Mouse (Mus musculus) hindbrain, embryonic 13.5 days (tissue): ENCODE data around the gene Nfe2l3. TPM values are rescaled to one million over a fixed set of nuclear protein-coding genes. Genes with fewer than 3 reads are reported as not detected.
A peak's percentile ranks its signal among the peaks of the same experiment; 100 is the strongest.

Experiments used
- ATAC-seq: fragments of 200-750 bp; cut with Nextera tagmentation; 2 replicates; pipeline ENCODE4 v1.8.0; 2017; ENCODE audit warnings: moderate TSS enrichment; ENCODE audit not compliant: low FRiP score
- H3K27ac ChIP-seq: fragments of 300-500 bp; sonication (generic); 2 replicates; pipeline ENCODE4 v1.5.1; 2015; ENCODE audit warnings: inconsistent platforms, mild to moderate bottlenecking, moderate library complexity
- H3K27me3 ChIP-seq: fragments of 300-500 bp; sonication (generic); 2 replicates; pipeline ENCODE4 v1.6.1; 2015; ENCODE audit warnings: mild to moderate bottlenecking, inconsistent platforms
- H3K36me3 ChIP-seq: fragments of 300-500 bp; sonication (generic); 2 replicates; pipeline ENCODE4 v1.6.1; 2015; ENCODE audit warnings: mild to moderate bottlenecking, inconsistent platforms
- H3K4me1 ChIP-seq: fragments of 300-500 bp; sonication (generic); replicated peaks from 2 replicates; pipeline ENCODE4 v1.6.1; 2015; ENCODE audit warnings: inconsistent platforms
- H3K4me2 ChIP-seq: fragments of 300-500 bp; sonication (generic); 2 replicates; pipeline ENCODE4 v1.6.1; 2015; ENCODE audit warnings: inconsistent platforms, mild to moderate bottlenecking, moderate library complexity
- H3K4me3 ChIP-seq: fragments of 300-500 bp; sonication (generic); 2 replicates; pipeline ENCODE4 v1.5.1; 2015; ENCODE audit warnings: mild to moderate bottlenecking, inconsistent platforms
- H3K9ac ChIP-seq: fragments of 300-500 bp; sonication (generic); 2 replicates; pipeline ENCODE4 v1.6.1; 2015; ENCODE audit warnings: mild to moderate bottlenecking, inconsistent platforms
- H3K9me3 ChIP-seq: fragments of 300-500 bp; sonication (generic); 2 replicates; pipeline ENCODE4 v1.6.1; 2016; ENCODE audit warnings: inconsistent platforms
- WGBS: fragments of 180-500 bp; shearing (Covaris S2); methylation state at CpG from one replicate; pipeline ENCODE4 v1.1.7; 2015; 5-methylcytosine and 5-hydroxymethylcytosine counted together
- polyA plus RNA-seq: library from polyadenylated mRNA; unstranded; fragments of >200 nt; fragmentation: Nextera tagmentation; extraction: Ambion mirVana; gene quantifications from 2 replicates; pipeline ENCODE4 v1.2.1, GENCODE M21; 2015

Nfe2l3 gene
- polyA plus RNA-seq, 1 experiment from 2014 or later = 4.0 TPM

DNA sequence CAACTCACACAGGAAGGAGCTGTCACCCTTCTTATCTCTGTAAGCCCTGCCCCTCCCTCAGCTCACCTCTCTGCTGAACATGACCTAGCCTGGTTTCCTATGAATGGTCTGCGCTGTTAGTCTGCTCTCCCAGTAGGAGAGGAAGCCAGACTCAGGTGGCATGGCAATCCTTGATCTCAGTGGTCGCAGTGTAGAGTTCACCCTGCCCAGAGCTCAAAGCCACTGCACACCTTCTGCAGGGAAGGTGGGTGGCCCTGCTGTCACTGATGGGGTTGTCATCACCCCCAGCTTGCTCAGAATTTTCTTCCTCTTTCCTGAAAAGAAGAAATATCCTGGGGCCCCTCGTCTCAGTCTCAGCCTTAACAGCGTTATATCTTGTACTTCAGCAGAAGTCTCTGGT is 28.0 kb upstream of the Nfe2l3 start:
- Histone ChIP-seq H3K4me3 (no peak overlapping the region), H3K9ac (no peak overlapping the region), H3K36me3 (no peaks in the 10 kb centered on the region), H3K27ac (no peak overlapping the region), H3K9me3 (no peaks in the 10 kb centered on the region), H3K4me1 (peaks cover under 1% of the 10 kb centered on the region; the same call in 1 of the 2 replicates), H3K4me2 (no peak overlapping the region), H3K27me3 (no peaks in the 10 kb centered on the region)
- 87% methylated on average over 4 of the region's 4 CpGs for WGBS
- no peak for ATAC-seq

DNA sequence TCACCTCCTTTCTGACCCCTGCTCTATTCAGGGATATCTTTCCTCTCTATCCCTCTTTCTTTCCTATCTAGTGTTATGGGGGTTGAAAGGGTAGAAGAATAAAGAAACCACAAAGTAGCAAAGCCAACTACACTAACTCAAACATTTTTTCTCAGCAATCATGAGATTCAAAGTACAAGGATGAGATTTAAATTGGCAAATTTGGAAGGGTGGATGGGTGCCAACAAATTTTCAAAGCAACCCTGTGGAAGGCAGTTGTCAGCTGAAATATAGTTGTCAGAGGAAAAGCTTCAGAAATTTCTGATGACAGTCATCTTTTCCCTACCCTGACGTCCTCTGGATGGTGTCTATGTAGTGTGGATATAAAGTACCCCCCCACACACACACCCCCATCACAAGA is 16.0 kb upstream of the Nfe2l3 start:
- Histone ChIP-seq H3K9me3 (no peaks in the 10 kb centered on the region), H3K27me3 (no peaks in the 10 kb centered on the region), H3K36me3 (no peaks in the 10 kb centered on the region), H3K27ac (no peak overlapping the region), H3K9ac (no peak overlapping the region), H3K4me3 (no peak overlapping the region), H3K4me2 (no peak overlapping the region), H3K4me1 (no peaks in the 10 kb centered on the region)
- ATAC-seq = no peak
- 67% methylated on average over 1 of the region's 1 CpGs for WGBS

DNA sequence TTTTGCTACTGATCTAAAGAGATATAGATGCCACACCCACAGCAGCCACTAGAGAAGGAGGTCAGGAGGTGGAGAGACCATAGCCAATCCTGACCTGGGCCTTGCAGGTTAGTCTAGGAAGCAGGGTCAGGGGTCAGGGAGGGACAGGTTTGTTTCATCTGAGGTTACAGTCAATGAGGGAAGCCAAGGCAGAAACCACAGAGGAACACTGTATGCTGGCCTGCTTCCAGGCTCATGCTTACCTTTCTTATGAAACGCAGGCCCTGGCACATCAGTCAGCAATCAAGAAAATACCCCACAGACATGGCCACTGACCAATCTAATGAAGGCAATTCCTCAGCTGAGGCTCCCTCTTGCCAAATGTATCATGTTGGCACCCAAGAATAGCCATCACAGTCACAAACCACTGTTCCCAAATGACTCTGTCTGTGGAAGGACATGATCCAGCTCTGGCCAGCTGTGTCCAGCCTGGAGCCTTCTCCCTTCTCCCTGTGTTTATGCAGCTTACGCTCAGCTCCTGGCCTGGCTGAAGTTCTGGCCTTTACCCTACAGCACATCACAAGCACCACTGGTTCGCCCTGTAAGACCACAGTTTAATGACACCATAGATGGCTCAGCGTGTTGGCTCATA is 15.0 kb upstream of the Nfe2l3 start:
- Histone ChIP-seq H3K36me3 (no peaks in the 10 kb centered on the region), H3K9ac (no peak overlapping the region), H3K9me3 (no peaks in the 10 kb centered on the region), H3K27ac (no peak overlapping the region), H3K27me3 (no peaks in the 10 kb centered on the region), H3K4me3 (no peak overlapping the region), H3K4me2 (no peak overlapping the region), H3K4me1 (no peaks in the 10 kb centered on the region)
- no peak for ATAC-seq
- 93% methylated on average over 4 of the region's 4 CpGs for WGBS

DNA sequence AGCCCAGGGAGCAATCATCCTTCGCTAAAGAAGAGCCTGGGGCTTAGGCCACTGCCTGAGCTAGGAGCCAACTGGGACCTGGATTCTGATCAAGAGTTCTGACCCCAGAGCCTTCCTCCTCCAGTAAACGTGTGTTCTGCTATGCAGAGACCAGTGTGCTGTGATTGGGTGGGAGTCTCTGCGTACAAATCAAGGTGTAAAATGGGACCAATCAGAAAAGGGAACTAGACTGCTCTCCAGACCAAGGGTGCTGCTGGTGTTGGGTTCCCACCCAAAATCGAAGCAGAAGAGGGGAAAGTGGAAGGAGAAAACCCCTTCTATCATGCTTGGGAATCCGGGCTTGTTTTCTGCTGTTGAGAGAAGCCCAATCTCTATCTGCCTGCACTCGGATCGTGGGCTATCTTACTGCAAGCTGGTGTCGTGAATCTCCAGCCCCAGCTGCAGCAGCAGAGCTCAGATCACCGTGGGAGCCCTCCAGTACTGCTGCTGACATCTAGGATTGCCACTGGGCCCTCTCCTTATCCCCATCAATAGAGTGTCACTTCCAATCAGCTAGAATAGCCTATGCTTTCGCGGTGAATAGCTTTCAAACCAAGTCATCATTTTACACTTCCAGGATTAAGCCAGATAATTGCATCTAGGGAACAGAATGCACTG is 8.9 kb upstream of the Nfe2l3 start:
- 49% methylated on average over 11 of the region's 11 CpGs for WGBS

DNA sequence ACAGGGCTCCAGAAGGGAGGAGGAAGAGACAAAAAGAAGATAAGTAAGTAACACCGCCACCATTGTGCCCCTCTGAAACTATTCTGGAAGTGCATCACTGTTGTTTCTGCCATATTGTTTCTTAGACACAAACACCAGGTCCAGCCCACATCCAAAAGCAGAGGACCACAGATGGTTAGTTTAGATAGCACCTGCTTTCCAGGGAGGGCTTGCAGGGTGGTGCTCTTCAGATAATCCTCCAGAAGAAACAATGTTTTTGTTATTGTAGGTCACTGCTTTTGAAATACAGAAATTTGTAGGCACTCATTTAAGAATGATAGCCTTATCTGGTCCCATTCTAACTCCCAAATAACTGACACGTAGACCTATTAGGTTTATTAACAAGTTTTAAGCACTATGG is 7.9 kb upstream of the Nfe2l3 start:
- H3K9ac ChIP-seq = no peak overlapping the region
- no peak for ATAC-seq
- peaks cover 4% of the 10 kb centered on the region; the same call in 1 of the 2 replicates for H3K27me3 ChIP-seq
- H3K4me2 ChIP-seq = no peak overlapping the region
- H3K4me1 ChIP-seq = no peaks in the 10 kb centered on the region
- H3K4me3 ChIP-seq = no peak overlapping the region
- no peaks in the 10 kb centered on the region for H3K9me3 ChIP-seq
- no peak overlapping the region for H3K27ac ChIP-seq
- no peaks in the 10 kb centered on the region for H3K36me3 ChIP-seq
- WGBS = 95% methylated on average over 2 of the region's 2 CpGs

More for the DNA sequence above, 8.9 kb upstream of the Nfe2l3 start:
- H3K9me3 ChIP-seq = no peaks in the 10 kb centered on the region
- no peaks in the 10 kb centered on the region for H3K27me3 ChIP-seq
- no peak overlapping the region for H3K27ac ChIP-seq
- H3K4me1 ChIP-seq = no peaks in the 10 kb centered on the region
- no peak overlapping the region for H3K4me2 ChIP-seq
- H3K9ac ChIP-seq = no peak overlapping the region
- H3K4me3 ChIP-seq = no peak overlapping the region
- H3K36me3 ChIP-seq = no peaks in the 10 kb centered on the region
- ATAC-seq = no peak

DNA sequence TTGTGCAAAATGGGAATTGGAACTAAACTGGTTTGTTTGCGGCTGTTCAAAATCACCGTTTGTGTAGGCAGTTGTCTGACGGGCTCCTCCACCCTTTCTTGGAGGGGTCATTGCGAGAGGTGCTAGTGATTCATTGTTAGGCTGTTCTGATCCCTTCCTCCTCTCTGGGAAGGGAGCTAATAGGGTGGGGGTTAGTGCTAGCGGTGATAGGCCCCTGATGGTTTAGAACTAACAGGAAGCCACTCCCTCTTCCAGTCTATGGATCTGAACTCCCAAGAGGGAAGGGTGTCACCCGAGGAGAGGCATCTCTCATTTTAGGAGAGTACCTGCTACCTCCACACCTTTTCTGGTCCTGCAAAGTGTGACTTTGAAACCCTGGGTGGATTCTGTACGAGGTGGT is 1.8 kb downstream of the Nfe2l3 start:
- H3K27ac ChIP-seq = no peak overlapping the region
- peaks cover 32% of the 10 kb centered on the region for H3K4me1 ChIP-seq
- H3K9me3 ChIP-seq = no peaks in the 10 kb centered on the region
- H3K27me3 ChIP-seq = peaks cover 63% of the 10 kb centered on the region
- H3K4me3 ChIP-seq = peak overlapping the region; percentile 50; the same call in 1 of the 2 replicates
- H3K36me3 ChIP-seq = no peaks in the 10 kb centered on the region
- H3K9ac ChIP-seq = no peak overlapping the region
- peak overlapping the region; percentile 79 for H3K4me2 ChIP-seq
- ATAC-seq = no peak
- 41% methylated on average over 7 of the region's 7 CpGs for WGBS

DNA sequence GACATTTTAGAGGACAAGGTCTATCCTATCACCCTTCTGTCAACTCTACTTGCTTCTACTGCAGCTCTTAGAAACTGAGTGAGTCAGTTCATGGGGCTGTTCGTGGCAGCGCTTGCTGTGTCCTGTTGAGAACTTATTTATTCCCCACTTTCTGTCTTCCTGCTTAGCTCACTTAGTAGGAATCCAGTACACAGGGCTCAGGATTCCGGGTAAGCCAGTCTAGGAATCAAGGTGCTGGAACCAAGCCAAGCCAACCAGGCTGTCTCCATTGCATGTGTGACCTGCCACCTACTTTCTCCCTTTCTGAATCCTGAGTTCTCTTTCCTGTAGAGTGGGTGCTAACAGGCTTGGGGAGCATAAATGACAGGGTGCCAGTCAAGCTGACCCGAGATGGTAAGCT is 5.2 kb downstream of the Nfe2l3 start:
- Histone ChIP-seq H3K4me1 (peaks cover 26% of the 10 kb centered on the region), H3K9me3 (no peaks in the 10 kb centered on the region), H3K4me2 (no peak overlapping the region), H3K9ac (no peak overlapping the region), H3K36me3 (no peaks in the 10 kb centered on the region), H3K27ac (no peak overlapping the region), H3K27me3 (peaks cover 41% of the 10 kb centered on the region), H3K4me3 (no peak overlapping the region)
- 86% methylated on average over 4 of the region's 4 CpGs for WGBS
- ATAC-seq = no peak

DNA sequence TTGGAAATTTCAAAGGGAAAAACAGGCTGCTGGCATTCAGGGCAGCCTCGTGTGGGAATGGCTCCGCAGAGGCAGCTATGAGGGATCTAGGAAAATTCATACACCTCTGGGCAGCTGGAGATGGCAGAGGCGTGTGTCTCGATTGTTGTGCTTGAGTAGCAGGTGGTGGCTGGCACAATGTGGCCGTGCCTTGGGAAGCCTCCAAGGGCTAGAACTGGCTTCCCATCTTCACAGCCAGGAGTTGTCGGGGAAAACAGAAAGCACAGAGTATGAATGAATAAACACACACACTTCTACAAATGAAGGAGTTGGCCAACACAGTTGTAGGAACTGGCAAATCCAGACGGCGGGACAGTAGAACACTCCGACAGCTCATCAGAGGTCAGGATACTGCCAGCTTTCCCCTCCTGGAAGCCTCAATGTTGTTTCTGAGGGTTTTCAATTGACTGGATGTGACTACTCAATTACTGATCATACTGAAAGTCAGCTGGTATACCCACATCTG is 6.4 kb downstream of the Nfe2l3 start:
- peaks cover 14% of the 10 kb centered on the region for H3K4me1 ChIP-seq
- 86% methylated on average over 9 of the region's 9 CpGs for whole genome bisulfite sequencing
- no peak for ATAC-seq
- H3K27ac ChIP-seq = no peak overlapping the region
- no peaks in the 10 kb centered on the region for H3K9me3 ChIP-seq
- H3K4me2 ChIP-seq = no peak overlapping the region
- H3K4me3 ChIP-seq = no peak overlapping the region
- H3K27me3 ChIP-seq = peaks cover 29% of the 10 kb centered on the region
- H3K9ac ChIP-seq = no peak overlapping the region
- H3K36me3 ChIP-seq = no peaks in the 10 kb centered on the region

DNA sequence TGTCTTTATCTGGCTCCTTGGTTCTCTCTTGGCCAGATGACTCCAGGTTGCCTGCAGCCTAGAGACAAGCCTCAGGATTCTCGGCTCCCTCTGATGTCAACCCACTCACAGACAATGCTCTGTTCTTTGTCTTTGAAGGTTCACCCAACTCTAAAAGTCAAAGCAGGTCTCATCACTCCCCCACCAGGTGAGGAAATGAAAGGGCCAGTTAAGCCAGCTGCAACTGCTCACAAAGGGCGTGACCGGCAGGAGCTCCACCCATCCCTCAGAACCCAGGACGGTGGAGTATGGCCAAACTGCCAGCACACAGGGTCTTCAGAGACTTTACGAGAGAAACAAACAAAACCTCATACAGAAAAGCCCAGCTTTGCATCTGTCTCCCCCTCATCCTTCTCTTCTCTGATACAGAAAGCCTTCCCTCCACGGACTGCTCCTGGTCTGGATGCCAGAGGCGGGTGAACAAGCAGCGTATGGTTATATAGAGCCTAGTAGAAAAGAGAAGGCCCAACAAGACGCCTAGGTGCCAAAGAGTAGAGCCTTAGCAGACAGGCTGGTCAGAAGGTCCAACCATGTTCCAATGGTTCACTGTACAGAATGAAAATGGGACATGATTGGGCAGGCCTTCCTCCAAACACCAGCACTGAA is 9.8 kb downstream of the Nfe2l3 start:
- Histone ChIP-seq H3K36me3 (no peaks in the 10 kb centered on the region), H3K4me1 (no peaks in the 10 kb centered on the region), H3K9ac (no peak overlapping the region), H3K27ac (no peak overlapping the region), H3K9me3 (no peaks in the 10 kb centered on the region), H3K27me3 (no peaks in the 10 kb centered on the region), H3K4me3 (no peak overlapping the region), H3K4me2 (no peak overlapping the region)
- no peak for ATAC-seq
- WGBS = 62% methylated on average over 9 of the region's 9 CpGs

DNA sequence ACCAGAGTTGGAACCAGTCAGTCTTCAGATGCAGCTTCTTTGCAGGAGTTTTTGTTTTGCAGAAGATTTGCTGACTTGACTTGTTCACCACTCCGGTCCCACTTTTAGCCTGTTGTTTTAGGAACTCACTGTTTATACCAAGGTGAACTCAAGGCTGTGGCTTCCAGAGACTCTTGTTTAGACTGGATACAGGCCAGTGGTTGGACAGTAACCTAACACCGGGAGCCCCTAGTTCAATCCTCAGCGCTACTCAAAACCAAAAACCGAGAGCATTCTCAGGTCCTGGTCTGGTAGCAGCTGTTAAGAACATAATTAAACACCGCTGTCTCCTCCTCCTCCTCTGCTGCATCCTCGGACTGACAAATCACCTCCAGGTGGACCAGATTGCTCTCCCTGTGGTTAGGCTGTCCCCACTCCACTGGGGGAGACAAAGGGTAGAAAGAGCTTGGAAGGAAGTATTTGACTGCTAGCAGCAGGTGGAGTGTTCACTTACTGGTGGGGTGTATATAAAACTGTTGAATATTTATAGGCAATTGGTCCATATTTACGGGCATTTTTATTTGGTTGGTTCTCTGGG is 20.5 kb downstream of the Nfe2l3 start:
- peaks cover 9% of the 10 kb centered on the region; the same call in 1 of the 2 replicates for H3K4me1 ChIP-seq
- H3K27ac ChIP-seq = no peak overlapping the region
- H3K9ac ChIP-seq = no peak overlapping the region
- no peak overlapping the region for H3K4me3 ChIP-seq
- 68% methylated on average over 7 of the region's 7 CpGs for WGBS
- H3K9me3 ChIP-seq = no peaks in the 10 kb centered on the region
- no peak for ATAC-seq
- no peak overlapping the region for H3K4me2 ChIP-seq
- peaks cover 9% of the 10 kb centered on the region for H3K36me3 ChIP-seq
- no peaks in the 10 kb centered on the region for H3K27me3 ChIP-seq

DNA sequence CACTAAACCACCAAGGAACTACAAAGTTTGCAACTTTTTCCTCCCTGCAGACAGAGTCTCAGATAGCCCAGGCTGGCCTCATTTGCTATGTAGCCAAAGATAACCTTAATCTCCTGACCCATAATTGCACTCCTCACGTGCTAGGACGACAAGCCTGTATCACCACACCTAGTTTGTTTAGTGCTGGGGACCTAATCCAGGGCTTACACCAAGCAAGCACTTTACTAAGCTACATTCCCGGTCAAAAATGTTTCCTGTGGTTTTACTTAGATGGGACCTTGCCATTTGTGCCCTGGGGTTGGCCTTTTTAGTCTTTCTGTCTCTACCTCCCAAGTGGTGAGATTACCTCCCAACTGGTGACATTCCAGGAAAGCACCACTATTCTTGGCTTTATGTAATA is 22.5 kb downstream of the Nfe2l3 start:
- 76% methylated on average over 3 of the region's 3 CpGs for WGBS
- Histone ChIP-seq H3K4me3 (no peak overlapping the region), H3K36me3 (peaks cover 24% of the 10 kb centered on the region), H3K27me3 (no peaks in the 10 kb centered on the region), H3K4me2 (no peak overlapping the region), H3K9ac (no peak overlapping the region), H3K9me3 (no peaks in the 10 kb centered on the region), H3K4me1 (peaks cover 9% of the 10 kb centered on the region; the same call in 1 of the 2 replicates), H3K27ac (no peak overlapping the region)
- no peak for ATAC-seq

DNA sequence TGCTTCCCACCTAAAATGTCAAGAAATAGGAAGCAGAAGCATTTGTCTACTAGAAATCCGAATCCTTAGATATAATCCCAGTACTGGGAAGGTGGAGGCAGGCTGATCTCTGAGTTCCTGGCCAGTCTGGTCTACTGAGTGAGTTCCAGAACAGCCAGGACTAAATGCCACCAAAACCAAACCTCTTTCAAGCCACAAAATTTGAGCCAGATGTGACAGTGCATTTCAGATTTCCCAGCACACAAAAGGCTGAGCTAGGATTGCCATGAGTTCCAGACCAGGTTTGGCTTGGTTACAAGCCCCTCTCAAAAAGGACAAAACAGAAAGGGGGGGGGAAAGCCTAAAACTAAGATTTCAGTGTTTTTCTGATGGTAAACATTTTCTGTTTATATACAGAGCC is 23.7 kb downstream of the Nfe2l3 start:
- Histone ChIP-seq H3K36me3 (peaks cover 33% of the 10 kb centered on the region), H3K27ac (peak overlapping the region; percentile 18; the same call in 1 of the 2 replicates)
- WGBS = 98% methylated on average over 1 of the region's 1 CpGs

More for the DNA sequence above, 23.7 kb downstream of the Nfe2l3 start:
- H3K9ac ChIP-seq = no peak overlapping the region
- no peak for ATAC-seq
- no peaks in the 10 kb centered on the region for H3K27me3 ChIP-seq
- no peaks in the 10 kb centered on the region for H3K9me3 ChIP-seq
- peaks cover 9% of the 10 kb centered on the region; the same call in 1 of the 2 replicates for H3K4me1 ChIP-seq
- no peak overlapping the region for H3K4me2 ChIP-seq
- no peak overlapping the region for H3K4me3 ChIP-seq
